Mouse (Mus musculus): ENCODE data around the gene Polg2. TPM values are rescaled to one million over a fixed set of nuclear protein-coding genes. Genes with fewer than 3 reads are reported as not detected.

The Polg2 gene
- total and polyA plus RNA-seq, 3 experiments: 12.1 to 12.5 (median 12.3) TPM

- no peak for DNase-seq (ENCODE audit: extremely low read depth)
- no peaks in the 10 kb centered on the region for H3K27me3 ChIP-seq (replicated peaks)
- dilution Hi-C loops (cut with MboI; ENCODE audit: extremely low pct_ligation_motif_present, extremely low pct_unique_long_range_greater_than_20kb, low sequenced_read_pairs): no loop called here
- no peak overlapping the region for H3K4me3 ChIP-seq (replicated peaks in 1 of 3; ENCODE audit: low read depth in 2 of 3, low read length in 2 of 3, poor library complexity in 1 of 3)
- H3K79me2 ChIP-seq (replicated peaks; ENCODE audit: control insufficient read depth, extremely low read depth, insufficient read depth, poor library complexity, severe bottlenecking): no peaks in the 10 kb centered on the region
- H3K4me2 ChIP-seq (ENCODE audit: insufficient read depth, low read depth, poor library complexity, severe bottlenecking): no peak overlapping the region
- in situ Hi-C loops (cut with MboI; ENCODE audit: low pct_ligation_motif_present, low pct_unique_long_range_greater_than_20kb, low sequenced_read_pairs): no loop called here
- H3K9ac ChIP-seq (ENCODE audit: insufficient read depth, low read depth): no peak overlapping the region
- no peaks in the 10 kb centered on the region for H3K4me1 ChIP-seq (ENCODE audit: control insufficient read depth in 1 of 2, insufficient read depth in 2 of 2)
- H3K27ac ChIP-seq (ENCODE audit: insufficient read depth, low read depth): no peak overlapping the region
- TF ChIP-seq MXI1 (IDR thresholded peaks at IDR 0.05; ENCODE audit: low read depth, low read length): no peak
- no peak for TF ChIP-seq CHD2 (IDR thresholded peaks at IDR 0.05; ENCODE audit: low read length)
- no peak for TF ChIP-seq MAFK (IDR thresholded peaks at IDR 0.05; ENCODE audit: insufficient replicate concordance, low read length)
- TF ChIP-seq POLR2AphosphoS2 (IDR thresholded peaks at IDR 0.05; ENCODE audit: low read depth, low read length): no peak
- no peak for TF ChIP-seq JUND (conservative IDR thresholded peaks at IDR 0.05; ENCODE audit: low read depth, low read length)
- no peak for TF ChIP-seq EP300 (IDR thresholded peaks at IDR 0.05; ENCODE audit: low read length)
- no peak for TF ChIP-seq TBP (conservative IDR thresholded peaks at IDR 0.05; ENCODE audit: low read depth, low read length)
- no peak for TF ChIP-seq USF1 (IDR thresholded peaks at IDR 0.05; ENCODE audit: low read depth, low read length)
- no peak for TF ChIP-seq HCFC1 (IDR thresholded peaks at IDR 0.05; ENCODE audit: low read depth, low read length)
- H3K36me3 ChIP-seq (replicated peaks in 1 of 2; ENCODE audit: control insufficient read depth in 1 of 2, insufficient read depth in 1 of 2, low read length in 1 of 2): peaks cover 19 to 74% of the 10 kb centered on the region in 2 experiments
- H3K9me3 ChIP-seq (replicated peaks; ENCODE audit: low read length): no peaks in the 10 kb centered on the region
Observed at GRCm38 (mm10) chr11:106828079-106828478, 48.7 kb upstream of the Polg2 start.

GRCm38 (mm10) chr11:106824403-106824802 is 45.1 kb upstream of the Polg2 start:
- dilution Hi-C loops (cut with MboI; ENCODE audit: extremely low pct_ligation_motif_present, extremely low pct_unique_long_range_greater_than_20kb, low sequenced_read_pairs) (no loop called here), in situ Hi-C loops (cut with MboI; ENCODE audit: low pct_ligation_motif_present, low pct_unique_long_range_greater_than_20kb, low sequenced_read_pairs) (no loop called here)
- no peaks in the 10 kb centered on the region for H3K4me1 ChIP-seq (ENCODE audit: control insufficient read depth in 1 of 2, insufficient read depth in 2 of 2)
- no peak overlapping the region for H3K4me2 ChIP-seq (ENCODE audit: insufficient read depth, low read depth, poor library complexity, severe bottlenecking)
- no peak overlapping the region for H3K4me3 ChIP-seq (replicated peaks in 1 of 3; ENCODE audit: low read depth in 2 of 3, low read length in 2 of 3, poor library complexity in 1 of 3)
- no peak overlapping the region for H3K27ac ChIP-seq (ENCODE audit: insufficient read depth, low read depth)
- no peaks in the 10 kb centered on the region for H3K27me3 ChIP-seq (replicated peaks)
- H3K36me3 ChIP-seq (replicated peaks in 1 of 2; ENCODE audit: control insufficient read depth in 1 of 2, insufficient read depth in 1 of 2, low read length in 1 of 2): peaks cover 32 to 79% of the 10 kb centered on the region in 2 experiments
- H3K79me2 ChIP-seq (replicated peaks; ENCODE audit: control insufficient read depth, extremely low read depth, insufficient read depth, poor library complexity, severe bottlenecking): no peaks in the 10 kb centered on the region
- TF ChIP-seq USF2 (conservative IDR thresholded peaks at IDR 0.05; ENCODE audit: low read depth, low read length): no peak
- no peak for TF ChIP-seq USF1 (IDR thresholded peaks at IDR 0.05; ENCODE audit: low read depth, low read length)
- TF ChIP-seq TCF12 (IDR thresholded peaks at IDR 0.05; ENCODE audit: low read depth, low read length): no peak
- TF ChIP-seq ZMIZ1 (IDR thresholded peaks at IDR 0.05; ENCODE audit: low read depth, low read length): no peak
- TF ChIP-seq SMC3 (IDR thresholded peaks at IDR 0.05; ENCODE audit: low read depth, low read length): no peak
- no peak for TF ChIP-seq E2F4 (IDR thresholded peaks at IDR 0.05; ENCODE audit: insufficient replicate concordance, low read depth, low read length)
- no peak for TF ChIP-seq POLR2AphosphoS2 (IDR thresholded peaks at IDR 0.05; ENCODE audit: low read depth, low read length)
- no peak for TF ChIP-seq BHLHE40 (IDR thresholded peaks at IDR 0.05; ENCODE audit: low read depth, low read length)
- TF ChIP-seq RAD21 (IDR thresholded peaks at IDR 0.05; ENCODE audit: low read depth, low read length): no peak
- no peak for TF ChIP-seq HCFC1 (IDR thresholded peaks at IDR 0.05; ENCODE audit: low read depth, low read length)
- no peak for TF ChIP-seq EP300 (IDR thresholded peaks at IDR 0.05; ENCODE audit: low read length)
- TF ChIP-seq MAFK (IDR thresholded peaks at IDR 0.05; ENCODE audit: insufficient replicate concordance, low read length): no peak
- no peak for TF ChIP-seq JUN (IDR thresholded peaks at IDR 0.05; ENCODE audit: insufficient read depth, low read depth, low read length)
- no peak for TF ChIP-seq ZC3H11A (IDR thresholded peaks at IDR 0.05; ENCODE audit: low read depth, low read length)
- no peak for TF ChIP-seq NRF1 (IDR thresholded peaks at IDR 0.05; ENCODE audit: low read depth, low read length)
- TF ChIP-seq POLR2A (IDR thresholded peaks at IDR 0.05; ENCODE audit: low read depth, low read length): no peak
- no peak for TF ChIP-seq KAT2A (IDR thresholded peaks at IDR 0.05; ENCODE audit: insufficient replicate concordance, low read length)
- no peak for TF ChIP-seq MYC (IDR thresholded peaks at IDR 0.05; ENCODE audit: low read depth, low read length)
- TF ChIP-seq ELF1 (IDR thresholded peaks at IDR 0.05; ENCODE audit: low read depth, low read length): no peak
- no peaks in the 10 kb centered on the region for H3K9me3 ChIP-seq (replicated peaks; ENCODE audit: low read length)
- no peak overlapping the region for H3K9ac ChIP-seq (ENCODE audit: insufficient read depth, low read depth)
- DNase-seq (ENCODE audit: extremely low read depth): no peak
